Mouse (Mus musculus) induced T-regulatory cell, adult 2 months (primary cell): ENCODE results near the gene Gm9999.
A peak's percentile ranks its signal among the peaks of the same experiment; 100 is the strongest.

ENCODE experiments used
- DNase-seq: peaks from one replicate; pipeline ENCODE4 v3.0.0-alpha.2; 2012; ENCODE audit warnings: low read depth

Gene Gm9999

GRCm38 (mm10) chr7:47027520-47027919, 44.1 kb downstream of the Gm9999 start:
- no peak for DNase-seq

DNA sequence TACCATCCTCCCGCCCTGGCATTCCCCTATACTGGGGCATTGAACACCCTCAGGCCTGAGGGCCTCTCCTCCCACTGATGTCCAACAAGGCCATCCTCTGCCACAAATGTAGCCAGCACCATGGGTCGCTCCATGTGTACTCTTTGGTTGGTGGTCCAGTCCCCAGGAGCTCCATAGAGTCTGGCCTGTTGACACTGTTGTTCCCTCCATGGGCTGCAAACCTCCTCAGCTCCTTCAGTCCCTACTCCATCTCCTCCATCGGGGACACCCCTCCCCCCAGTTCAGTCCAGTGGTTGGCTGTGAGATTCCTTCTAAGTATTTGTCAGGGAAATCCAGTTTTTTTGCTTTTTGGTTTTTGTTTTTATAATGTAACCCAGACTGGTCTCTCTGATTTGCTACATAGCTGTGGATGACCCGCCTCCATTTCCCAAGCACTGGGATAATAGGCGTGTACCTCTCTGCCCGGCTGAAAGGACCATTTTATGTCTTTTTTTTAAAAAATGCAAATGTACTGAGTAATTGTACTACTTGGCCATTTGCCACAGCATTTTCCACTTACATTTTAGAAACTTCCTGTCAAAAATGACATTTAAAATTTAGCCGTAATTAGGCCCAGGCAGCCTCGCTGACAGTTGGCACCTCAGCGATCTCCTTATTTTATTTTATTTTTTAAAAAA, 47.3 kb downstream of the Gm9999 start:
- DNase-seq, result peak; percentile 49

DNA sequence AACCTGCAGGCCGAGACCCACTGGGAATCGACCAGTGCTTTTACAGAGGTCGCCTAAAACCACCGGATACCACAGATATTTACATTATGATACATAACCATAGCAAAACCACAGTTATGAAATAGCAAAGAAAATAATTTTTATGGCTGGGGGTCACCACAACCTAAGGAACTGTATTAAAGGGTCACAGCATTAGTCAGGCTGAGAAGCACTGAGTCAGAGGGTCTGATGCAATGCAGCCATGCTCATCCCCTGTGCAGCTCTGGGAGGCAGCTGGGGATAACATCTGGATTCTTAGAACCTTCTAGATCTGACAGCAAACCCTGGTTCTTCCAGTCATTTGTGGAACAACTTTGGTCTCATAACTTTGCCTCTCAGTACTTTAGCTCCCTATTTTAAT, 48.0 kb downstream of the Gm9999 start:
- DNase-seq, result no peak

- DNase-seq, result no peak
Measured at GRCm38 (mm10) chr7:47034785-47035384, 51.5 kb downstream of the Gm9999 start.

DNA sequence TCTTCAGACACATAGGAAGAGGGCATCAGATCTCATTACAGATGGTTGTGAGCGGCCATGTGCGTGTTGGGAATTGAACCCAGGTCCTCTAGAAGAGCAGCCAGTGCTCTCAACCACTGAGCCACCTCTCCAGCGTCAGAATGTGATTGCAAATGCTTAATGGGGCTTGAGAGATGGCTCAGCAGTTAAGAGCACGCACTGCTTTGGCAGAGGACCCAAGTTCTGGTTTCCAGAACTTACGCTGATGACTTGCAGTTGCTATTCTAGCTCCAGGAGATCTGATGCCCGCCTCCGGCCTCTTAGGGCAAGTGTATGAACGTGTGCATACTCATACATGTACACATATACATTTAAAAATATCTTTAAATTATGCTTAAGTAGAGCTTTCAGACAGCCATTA, 52.0 kb downstream of the Gm9999 start:
- DNase-seq, result no peak
